Mouse (Mus musculus) ES-E14 (cell line): ENCODE measurements around the gene Mfrp. TPM values are rescaled to one million over a fixed set of nuclear protein-coding genes. Genes with fewer than 3 reads are reported as not detected.

Source experiments
- DNase-seq: peaks from one replicate; pipeline ENCODE4 v3.0.0-alpha.2; 2013; ENCODE audit warnings: low read depth, low spot score
- H3K27ac ChIP-seq: 2 replicates; pipeline ENCODE4 v1.5.1; 2012; ENCODE audit warnings: low read depth, mild to moderate bottlenecking, low read length, moderate library complexity, mixed read lengths; ENCODE audit not compliant: poor library complexity, insufficient read depth, severe bottlenecking
- H3K36me3 ChIP-seq: 2 replicates; pipeline ENCODE4 v1.6.1; 2012; ENCODE audit warnings: mild to moderate bottlenecking, low read length, moderate library complexity, mixed read lengths; ENCODE audit not compliant: control insufficient read depth, poor library complexity, insufficient read depth, severe bottlenecking
- H3K4me1 ChIP-seq, 2 experiments: fragments of 150-350 bp in 1 of 2; sonication (generic) in 1 of 2; 2 replicates each; pipeline ENCODE4 v1.6.1; 2012; ENCODE audit warnings: low read length in 2 of 2, mild to moderate bottlenecking in 1 of 2, mixed read lengths in 1 of 2; ENCODE audit not compliant: control insufficient read depth in 2 of 2, insufficient read depth in 2 of 2, poor library complexity in 1 of 2
- H3K4me3 ChIP-seq, 2 experiments: fragments of 150-350 bp in 1 of 2; sonication (generic) in 1 of 2; 2 replicates each; pipeline ENCODE4 v1.5.1; 2012; ENCODE audit warnings: low read length in 2 of 2, low read depth in 1 of 2, mild to moderate bottlenecking in 1 of 2, mixed read lengths in 1 of 2; ENCODE audit not compliant: insufficient read depth in 1 of 2, poor library complexity in 1 of 2, severe bottlenecking in 1 of 2
- H3K9ac ChIP-seq: 2 replicates; pipeline ENCODE4 v1.6.1; 2012; ENCODE audit warnings: low read depth, mild to moderate bottlenecking, low read length, mixed read lengths; ENCODE audit not compliant: poor library complexity, insufficient read depth, severe bottlenecking
- H3K9me3 ChIP-seq: fragments of 150-350 bp; sonication (generic); 2 replicates; pipeline ENCODE4 v1.6.1; 2012; ENCODE audit warnings: low read depth, mild to moderate bottlenecking, low read length; ENCODE audit not compliant: control insufficient read depth, insufficient read depth
- CHD2 ChIP-seq: IDR thresholded peaks from 2 replicates; pipeline ENCODE4 v1.6.1; 2014; ENCODE audit warnings: mild to moderate bottlenecking, low read depth, low read length, inconsistent platforms
- HCFC1 ChIP-seq: IDR thresholded peaks from 2 replicates; pipeline ENCODE4 v1.6.1; 2012; ENCODE audit warnings: low read length, inconsistent platforms, borderline replicate concordance; ENCODE audit not compliant: insufficient read depth
- MAFK ChIP-seq: IDR thresholded peaks from 2 replicates; pipeline ENCODE4 v1.6.1; 2014; ENCODE audit warnings: mild to moderate bottlenecking, low read depth, low read length, inconsistent platforms; ENCODE audit not compliant: insufficient read depth
- ZC3H11A ChIP-seq: IDR thresholded peaks from 2 replicates; pipeline ENCODE4 v1.6.1; 2012; ENCODE audit warnings: low read depth, mild to moderate bottlenecking, inconsistent platforms, low read length, borderline replicate concordance
- ZNF384 ChIP-seq: IDR thresholded peaks from 2 replicates; pipeline ENCODE4 v1.6.1; 2012; ENCODE audit warnings: low read depth, low read length, inconsistent platforms
- in situ Hi-C, 2 experiments: fragments of 600-800 bp; cut with MboI; formaldehyde crosslinking; loops; one replicate each; pipeline ENCODE4 v1.15.1; 2025; ENCODE audit warnings: low sequenced_read_pairs in 2 of 2, inconsistent platforms in 1 of 2; ENCODE audit not compliant: unreplicated experiment in 2 of 2
- total RNA-seq: library from RNA; depleted of rRNA; stranded (reverse); fragments of 300-350 nt; gene quantifications from 2 replicates; pipeline ENCODE4 v1.2.3, GENCODE M21; 2012

Gene Mfrp
- total RNA-seq, 1 experiment: 0.09 TPM

DNA sequence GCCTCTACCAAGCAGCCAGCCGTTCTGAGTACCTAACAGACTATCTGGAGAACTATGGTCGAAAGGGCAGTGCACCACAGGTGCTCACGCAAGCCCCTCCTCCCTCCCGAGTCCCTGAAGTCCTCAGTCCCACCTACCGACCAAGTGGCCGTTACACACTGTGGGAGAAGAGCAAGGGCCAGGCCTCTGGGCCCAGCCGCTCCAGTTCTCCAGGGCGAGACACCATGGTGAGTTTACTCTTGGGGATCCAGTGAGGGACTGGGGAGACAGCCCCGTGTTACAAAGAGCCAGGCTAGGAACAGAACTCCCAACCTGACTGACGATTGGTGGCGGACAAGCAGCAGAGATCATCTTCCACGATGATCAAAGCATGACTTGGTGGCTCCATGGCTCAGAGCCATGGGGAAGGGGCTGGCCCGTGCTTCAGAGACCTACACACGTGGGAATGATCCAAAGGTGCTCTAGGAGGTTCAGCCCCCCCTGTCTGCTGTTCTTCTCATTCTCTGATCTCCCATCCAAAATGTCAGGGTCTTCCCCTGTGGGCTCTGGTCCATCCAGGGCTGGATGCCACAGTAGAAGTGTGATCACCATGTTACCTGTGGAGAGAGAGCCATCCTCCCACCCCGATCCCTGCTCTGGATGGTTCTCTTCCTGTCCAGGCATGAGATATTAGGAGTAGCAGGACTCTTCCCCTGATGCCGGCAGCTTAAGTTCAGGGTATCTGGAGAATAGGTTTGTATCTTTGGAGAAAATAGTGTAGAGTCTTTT lies 25.3 kb upstream of the Mfrp start:
- no peak overlapping the region for H3K9ac ChIP-seq
- in situ Hi-C loops: no loop called here
- TF ChIP-seq HCFC1 (no peak), ZC3H11A (no peak), ZNF384 (no peak), CHD2 (no peak), MAFK (no peak)
- peaks cover 0 to 11% of the 10 kb centered on the region in 2 experiments; a peak in 1 of 4 replicates for H3K4me1 ChIP-seq
- no peak for DNase-seq
- no peaks in the 10 kb centered on the region for H3K36me3 ChIP-seq
- H3K4me3 ChIP-seq: no peak overlapping the region
- no peak overlapping the region for H3K27ac ChIP-seq
- H3K9me3 ChIP-seq: no peaks in the 10 kb centered on the region

DNA sequence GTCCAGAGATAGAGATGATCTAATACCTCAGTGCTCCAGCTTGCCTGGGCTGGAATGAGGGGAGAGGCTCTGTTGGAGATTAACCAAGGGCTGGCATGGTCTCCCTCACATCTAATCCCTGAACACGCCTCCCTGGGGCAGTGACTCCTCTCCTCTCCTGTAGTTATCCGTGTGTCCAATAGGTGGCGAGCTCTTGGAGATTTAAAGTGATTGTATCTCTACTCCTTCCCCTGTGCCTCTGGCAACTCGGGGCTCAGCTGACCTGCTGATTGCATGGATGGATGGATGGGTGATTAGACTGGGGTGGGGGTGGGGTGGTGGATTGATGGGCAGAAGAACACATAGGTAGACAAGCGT lies 24.8 kb upstream of the Mfrp start:
- Histone ChIP-seq H3K9ac (no peak overlapping the region), H3K4me3 (no peak overlapping the region), H3K4me1 (peaks cover 0 to 9% of the 10 kb centered on the region in 2 experiments; a peak in 1 of 4 replicates), H3K36me3 (no peaks in the 10 kb centered on the region), H3K27ac (no peak overlapping the region), H3K9me3 (no peaks in the 10 kb centered on the region)
- DNase-seq: peak; percentile 79
- in situ Hi-C loops: no loop called here
- TF ChIP-seq CHD2 (no peak), MAFK (no peak), ZNF384 (no peak), HCFC1 (no peak), ZC3H11A (no peak)

DNA sequence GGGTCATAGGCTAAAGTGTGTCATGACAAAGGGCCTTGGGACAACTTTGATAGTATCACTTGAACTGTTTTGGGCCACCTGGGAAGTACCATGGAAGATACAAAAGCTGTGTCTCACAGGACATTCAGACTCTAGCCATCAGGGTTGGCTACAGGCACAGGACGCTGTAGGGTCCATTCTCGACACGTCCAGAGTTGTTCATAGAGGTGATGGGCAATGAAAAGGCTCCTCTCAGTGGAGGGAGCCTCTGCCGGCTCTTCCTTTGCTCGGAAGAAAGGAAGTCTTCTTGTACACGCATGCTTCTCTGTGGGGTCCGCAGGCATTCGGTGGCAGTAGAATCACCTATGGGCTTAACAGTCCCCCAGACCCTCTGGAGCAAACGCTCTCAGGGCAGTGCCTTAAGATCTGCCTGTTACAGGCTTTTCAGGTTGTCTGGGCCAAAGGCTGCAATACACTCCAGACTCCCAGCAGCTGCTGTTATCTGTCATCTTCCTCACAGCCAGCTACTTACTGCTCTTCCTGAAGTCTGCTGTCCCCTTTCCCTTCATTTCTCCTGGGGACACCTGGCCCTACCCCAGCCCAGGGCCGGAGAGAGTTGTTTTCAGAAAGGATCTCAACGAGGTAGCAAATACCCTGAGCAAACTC lies 24.1 kb upstream of the Mfrp start:
- TF ChIP-seq CHD2: no peak
- TF ChIP-seq HCFC1: no peak
- no peak for TF ChIP-seq ZC3H11A
- TF ChIP-seq ZNF384: no peak
- no peak for TF ChIP-seq MAFK
- in situ Hi-C loops: no loop called here
- no peak overlapping the region for H3K4me3 ChIP-seq
- no peak overlapping the region for H3K27ac ChIP-seq
- no peaks in the 10 kb centered on the region for H3K36me3 ChIP-seq
- no peak for DNase-seq
- H3K9me3 ChIP-seq: no peaks in the 10 kb centered on the region
- H3K9ac ChIP-seq: no peak overlapping the region
- peaks cover 0 to 6% of the 10 kb centered on the region in 2 experiments; a peak in 1 of 4 replicates for H3K4me1 ChIP-seq

DNA sequence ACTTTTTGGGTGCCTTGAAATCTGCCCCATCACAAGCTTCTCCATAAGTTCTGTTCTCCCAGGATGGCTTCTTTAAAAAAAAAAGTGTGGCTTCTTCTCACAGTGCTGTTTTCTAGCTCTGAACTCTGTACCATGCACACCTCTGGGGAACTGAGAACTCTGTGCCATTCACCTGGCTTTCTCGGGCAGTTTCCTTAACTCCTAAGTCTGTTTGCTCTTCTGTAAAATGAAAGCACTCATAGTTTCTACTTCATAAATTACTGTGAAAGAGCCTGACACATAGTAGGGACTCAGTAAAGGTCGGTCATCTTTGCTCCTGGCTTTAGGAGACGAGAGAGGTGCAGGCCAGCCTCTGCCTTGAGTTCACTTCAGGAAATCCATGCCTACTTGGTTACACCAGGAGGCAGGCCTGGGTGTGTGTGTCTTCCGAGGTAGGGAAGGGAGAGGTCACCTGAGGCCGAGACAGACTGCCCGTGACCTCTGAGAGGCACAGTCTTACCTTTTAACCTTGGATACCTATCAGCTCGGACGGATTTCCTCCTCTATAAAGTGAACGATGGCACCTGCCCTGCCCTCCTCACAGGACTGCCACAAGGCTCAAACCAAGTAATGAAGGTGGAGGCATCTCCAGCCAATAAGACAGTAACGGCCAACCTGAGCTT lies 23.3 kb upstream of the Mfrp start:
- Histone ChIP-seq H3K4me3 (no peak overlapping the region), H3K27ac (no peak overlapping the region)
- DNase-seq: no peak

More for the DNA sequence above, 23.3 kb upstream of the Mfrp start:
- TF ChIP-seq ZNF384: no peak
- no peak for TF ChIP-seq CHD2
- no peak for TF ChIP-seq MAFK
- TF ChIP-seq HCFC1: no peak
- no peak for TF ChIP-seq ZC3H11A
- Histone ChIP-seq H3K4me1 (peaks cover 0 to 6% of the 10 kb centered on the region in 2 experiments; a peak in 1 of 4 replicates), H3K9me3 (no peaks in the 10 kb centered on the region), H3K9ac (no peak overlapping the region), H3K36me3 (no peaks in the 10 kb centered on the region)
- in situ Hi-C loops: no loop called here
